Mouse (Mus musculus): ENCODE data around the gene Clcn3.

Gene Clcn3

DNA sequence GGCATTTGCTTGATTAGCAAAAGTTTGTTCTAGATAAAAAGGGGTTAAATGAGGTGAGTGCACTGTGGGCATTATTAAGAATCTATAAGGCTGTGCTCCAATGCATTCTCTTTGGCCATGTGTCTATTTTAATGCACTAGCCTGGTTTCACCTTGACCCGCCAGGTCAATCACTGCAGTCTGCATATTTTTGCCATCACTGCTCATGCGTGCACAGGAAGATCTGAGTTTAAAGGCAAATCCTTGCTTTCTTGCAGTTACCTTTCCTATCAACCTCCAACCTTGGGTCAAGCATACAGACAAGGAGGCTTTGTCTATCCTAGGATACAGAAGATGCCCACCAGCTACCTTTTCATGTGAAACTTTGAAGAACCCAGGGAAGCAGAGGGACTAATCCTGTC is 113.3 kb downstream of the Clcn3 start:
- no peak for DNase-seq (ENCODE audit: low spot score)

DNA sequence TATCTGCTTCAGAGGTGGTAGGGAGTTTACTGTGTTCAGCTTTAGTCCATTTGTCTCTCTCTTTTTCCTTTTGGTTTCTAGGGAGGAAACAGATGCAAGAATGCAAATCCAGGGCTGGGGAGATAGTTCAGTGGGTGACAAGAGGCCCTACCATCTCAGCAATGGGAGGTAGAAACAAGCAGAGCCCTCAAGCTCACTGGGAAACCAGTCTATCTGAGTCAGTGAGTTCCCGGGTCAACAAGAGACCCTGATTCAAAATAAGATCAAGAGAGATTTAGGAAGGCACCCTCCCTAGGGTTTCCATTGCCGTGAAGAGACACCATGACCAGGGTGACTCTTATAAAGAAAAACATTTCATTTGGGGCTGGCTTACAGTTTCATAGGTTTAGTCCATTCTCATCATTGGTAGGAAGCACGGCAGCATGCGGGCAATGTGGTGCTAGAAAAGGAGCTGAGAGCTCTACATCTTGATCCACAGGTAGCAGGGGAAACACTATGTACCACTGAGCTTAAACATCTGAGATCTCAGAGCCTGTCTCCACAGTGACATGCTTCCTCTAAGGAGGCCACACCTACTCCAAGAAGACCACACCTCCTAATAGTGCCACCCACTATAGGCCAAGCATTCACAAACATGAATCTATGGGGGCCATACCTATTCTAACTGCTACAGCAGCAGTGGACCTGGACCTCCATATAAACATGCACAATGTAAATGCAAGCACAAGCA is 114.7 kb downstream of the Clcn3 start:
- no peak for DNase-seq (ENCODE audit: low spot score)

DNA sequence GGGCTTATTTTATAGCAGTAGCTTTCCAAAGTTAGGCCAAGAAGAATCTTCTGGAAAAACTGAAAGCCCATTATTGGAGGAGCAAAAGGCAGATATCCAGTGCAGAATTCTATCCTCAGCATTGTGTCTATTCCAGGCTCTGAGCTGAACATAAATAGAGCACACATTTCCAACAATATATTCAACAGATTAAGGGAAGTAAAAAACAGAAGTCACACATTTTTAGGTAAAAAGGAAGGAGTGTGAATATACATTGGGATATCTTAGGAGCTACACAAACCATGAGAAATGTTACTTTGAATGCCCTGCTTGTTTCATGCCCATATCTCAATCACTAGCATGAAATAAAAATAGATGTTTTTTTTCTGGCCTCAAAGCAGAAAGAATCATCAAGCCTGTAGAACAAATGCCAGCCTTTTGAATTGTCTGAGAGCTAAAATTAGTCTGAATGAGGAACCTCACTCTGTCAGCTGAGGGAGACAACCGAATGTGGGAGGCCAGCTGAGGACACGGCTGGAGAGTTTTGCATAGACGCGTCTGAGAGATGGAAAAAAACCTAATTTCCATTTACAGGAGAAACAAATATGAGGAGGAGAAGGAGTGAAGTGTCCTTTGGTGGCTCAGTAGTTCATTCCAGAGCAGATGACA is 115.5 kb downstream of the Clcn3 start:
- peak; percentile 54 for DNase-seq (ENCODE audit: low spot score)

DNA sequence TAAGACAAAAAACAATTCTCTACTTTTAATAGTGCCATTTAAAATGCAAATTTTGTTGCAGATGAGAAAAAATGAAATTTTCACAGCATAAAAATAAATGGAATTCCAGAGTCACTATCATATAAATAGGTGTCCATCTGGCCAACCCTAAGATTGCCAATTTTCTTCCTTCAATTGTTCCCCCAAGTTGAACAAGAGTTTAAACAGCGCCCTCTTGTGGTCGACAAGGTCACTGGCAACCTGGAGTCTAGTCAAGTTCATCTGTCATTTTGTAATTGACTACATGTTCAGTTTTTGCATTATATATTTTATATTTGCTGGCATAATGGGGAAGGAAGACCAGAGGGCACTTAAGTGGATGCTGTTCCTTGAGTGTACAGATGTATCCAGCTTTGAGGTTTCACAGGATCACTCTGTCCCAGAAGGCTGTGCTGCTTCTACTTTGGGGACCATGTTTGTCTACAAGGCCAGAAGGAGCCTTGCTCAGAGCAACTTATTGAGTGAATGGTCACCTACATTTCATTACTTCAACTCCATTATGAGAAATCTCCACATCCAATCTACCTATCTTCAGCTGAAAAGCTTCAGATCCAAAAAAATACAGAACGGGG is 117.5 kb downstream of the Clcn3 start:
- peak; percentile 73 for DNase-seq (ENCODE audit: low spot score)

DNA sequence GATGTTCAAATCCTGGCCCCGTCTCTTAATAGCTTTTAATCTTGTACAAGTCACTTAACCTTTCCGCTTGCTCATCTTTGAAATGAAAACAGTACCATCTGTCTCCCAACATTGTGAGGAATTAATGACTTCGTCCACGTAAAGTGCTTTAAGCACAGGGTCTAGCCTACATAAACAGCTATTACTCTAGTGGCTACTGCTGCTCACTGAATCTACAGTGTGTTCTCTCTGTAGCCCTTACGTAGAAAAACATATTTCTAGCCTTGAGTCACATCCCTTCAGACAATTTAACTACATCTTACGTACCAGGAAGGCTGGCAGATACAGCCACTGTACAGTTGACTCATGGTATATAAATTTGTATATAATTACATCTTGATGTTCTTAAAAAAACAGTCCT is 118.2 kb downstream of the Clcn3 start:
- no peak for DNase-seq (ENCODE audit: low spot score)

DNA sequence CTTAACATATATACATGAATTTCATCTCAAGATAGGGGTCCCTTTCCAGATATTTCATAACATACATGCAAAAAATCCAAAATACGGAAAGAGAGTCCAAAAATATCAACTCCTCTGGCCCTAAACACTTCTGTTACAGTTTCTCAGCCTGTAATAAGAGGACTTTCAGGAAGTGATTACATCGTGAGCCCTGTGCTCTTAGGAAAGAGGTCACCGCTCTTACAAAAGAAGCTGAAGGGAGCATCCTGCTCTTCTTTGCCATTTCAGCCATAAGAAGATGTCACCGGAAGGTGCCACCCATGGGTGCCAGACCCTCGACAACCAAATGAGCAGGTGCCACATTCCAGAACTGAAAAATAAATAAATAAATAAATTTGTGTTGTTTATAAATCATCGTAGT is 121.3 kb downstream of the Clcn3 start:
- DNase-seq (ENCODE audit: low spot score): no peak

DNA sequence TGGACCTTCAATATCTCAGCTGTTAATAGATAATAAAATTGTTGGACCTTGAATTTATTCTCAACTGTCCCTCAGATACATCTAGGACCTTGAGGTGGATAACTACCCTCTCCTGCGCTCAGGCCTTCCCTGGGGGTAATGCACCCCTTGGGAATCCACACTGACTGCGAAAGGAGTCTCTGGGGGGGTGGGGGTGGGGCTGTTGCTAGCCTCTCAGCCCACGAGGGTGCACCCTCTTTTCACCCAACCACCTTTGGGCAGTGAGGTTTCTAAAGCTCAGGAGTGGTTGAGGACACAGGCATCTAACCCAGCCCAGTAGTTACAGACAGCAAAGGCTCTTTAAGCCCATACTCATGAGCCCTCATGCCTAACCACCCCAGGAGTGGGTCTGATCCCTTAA is 122.4 kb downstream of the Clcn3 start:
- no peak for DNase-seq (ENCODE audit: low spot score)

All from layer of hippocampus, adult 9-10 months (tissue).